Mouse (Mus musculus) forebrain, embryonic 16.5 days (tissue): ENCODE data around the gene Gm37240. TPM values are rescaled to one million over a fixed set of nuclear protein-coding genes. Genes with fewer than 3 reads are reported as not detected.

Source experiments
- ATAC-seq: fragments of 200-750 bp; cut with Nextera tagmentation; 2 replicates; pipeline ENCODE4 v1.8.0; 2017; ENCODE audit warnings: mild to moderate bottlenecking, moderate library complexity
- H3K27ac ChIP-seq: fragments of 300-500 bp; sonication (generic); 2 replicates; pipeline ENCODE4 v1.5.1; 2014; ENCODE audit warnings: low read length, control low read depth
- H3K27me3 ChIP-seq: fragments of 300-500 bp; sonication (generic); replicated peaks from 2 replicates; pipeline ENCODE4 v1.6.1; 2014; ENCODE audit warnings: low read length; ENCODE audit not compliant: control insufficient read depth, insufficient read depth
- H3K36me3 ChIP-seq: fragments of 300-500 bp; sonication (generic); 2 replicates; pipeline ENCODE4 v1.6.1; 2014; ENCODE audit not compliant: control insufficient read depth, insufficient read depth
- H3K4me1 ChIP-seq: fragments of 300-500 bp; sonication (generic); replicated peaks from 2 replicates; pipeline ENCODE4 v1.6.1; 2014; ENCODE audit warnings: low read length; ENCODE audit not compliant: control insufficient read depth, insufficient read depth
- H3K4me2 ChIP-seq: fragments of 300-500 bp; sonication (generic); 2 replicates; pipeline ENCODE4 v1.6.1; 2014; ENCODE audit warnings: mild to moderate bottlenecking, low read length, control low read depth
- H3K4me3 ChIP-seq: fragments of 300-500 bp; sonication (generic); replicated peaks from 2 replicates; pipeline ENCODE4 v1.5.1; 2014; ENCODE audit warnings: mild to moderate bottlenecking, low read length, control low read depth
- H3K9ac ChIP-seq: fragments of 300-500 bp; sonication (generic); replicated peaks from 2 replicates; pipeline ENCODE4 v1.6.1; 2014; ENCODE audit warnings: low read depth, low read length, control low read depth
- H3K9me3 ChIP-seq: fragments of 300-500 bp; sonication (generic); 2 replicates; pipeline ENCODE4 v1.6.1; 2016; ENCODE audit warnings: low read length; ENCODE audit not compliant: control insufficient read depth
- WGBS: fragments of 180-500 bp; shearing (Covaris S2); extraction: QIAGEN DNeasy Blood & Tissue Kit; methylation state at CpG from one replicate; pipeline ENCODE4 v1.1.7; 2014; 5-methylcytosine and 5-hydroxymethylcytosine counted together
- polyA plus RNA-seq: library from polyadenylated mRNA; unstranded; fragments of >200 nt; fragmentation: Nextera tagmentation; extraction: Ambion mirVana; gene quantifications from 2 replicates; pipeline ENCODE4 v1.2.1, GENCODE M21; 2015

The Gm37240 gene
- polyA plus RNA-seq, 1 experiment from 2014 or later: 1.6 TPM

- no peak overlapping the region for H3K4me2 ChIP-seq
- H3K27me3 ChIP-seq: no peaks in the 10 kb centered on the region
- H3K9me3 ChIP-seq: no peaks in the 10 kb centered on the region
- no peak overlapping the region for H3K9ac ChIP-seq
- H3K4me1 ChIP-seq: 0 out of 2 replicates have a peak, but pooled peaks cover 7% of the 10 kb centered on the region
- no peaks in the 10 kb centered on the region for H3K36me3 ChIP-seq
- WGBS: 81% methylated on average over 4 of the region's 4 CpGs
- H3K4me3 ChIP-seq: no peak overlapping the region
- ATAC-seq: no peak
- H3K27ac ChIP-seq: no peak overlapping the region
These were observed 937.9 kb downstream of the Gm37240 start for GRCm38 (mm10) chr3:84949387-84949786.

GRCm38 (mm10) chr3:84946381-84946780 lies 940.9 kb downstream of the Gm37240 start:
- Histone ChIP-seq H3K4me1 (no peaks in the 10 kb centered on the region), H3K9ac (no peak overlapping the region), H3K4me3 (no peak overlapping the region), H3K27ac (no peak overlapping the region), H3K36me3 (no peaks in the 10 kb centered on the region), H3K4me2 (no peak overlapping the region), H3K9me3 (no peaks in the 10 kb centered on the region), H3K27me3 (no peaks in the 10 kb centered on the region)
- ATAC-seq: no peak
- WGBS: 84% methylated on average over 1 of the region's 1 CpGs

DNA sequence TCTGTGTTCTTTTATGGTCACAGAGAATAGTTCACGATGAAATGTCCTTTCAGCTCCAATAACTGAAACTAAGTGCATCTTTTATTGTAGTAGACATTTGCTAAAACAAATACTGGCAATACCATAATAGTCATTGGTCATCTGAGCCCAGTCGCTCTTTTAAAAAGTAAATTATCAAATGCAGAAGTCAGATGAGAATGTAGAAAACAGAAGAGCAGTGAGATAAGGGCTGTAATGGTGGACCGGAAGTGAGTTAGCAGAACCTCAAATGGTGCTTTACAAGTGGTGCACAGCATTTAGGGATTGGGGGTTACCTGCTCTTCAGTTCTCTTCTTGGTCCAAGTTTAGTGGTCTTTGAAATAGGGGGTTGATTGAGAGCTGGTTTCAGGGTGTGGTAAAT lies 942.4 kb downstream of the Gm37240 start:
- 91% methylated on average over 3 of the region's 3 CpGs for WGBS
- no peak overlapping the region for H3K4me2 ChIP-seq
- H3K9me3 ChIP-seq: no peaks in the 10 kb centered on the region
- H3K36me3 ChIP-seq: no peaks in the 10 kb centered on the region
- H3K4me3 ChIP-seq: no peak overlapping the region
- H3K27ac ChIP-seq: no peak overlapping the region
- no peak for ATAC-seq
- no peak overlapping the region for H3K9ac ChIP-seq
- no peaks in the 10 kb centered on the region for H3K27me3 ChIP-seq
- no peaks in the 10 kb centered on the region for H3K4me1 ChIP-seq

- no peak overlapping the region for H3K9ac ChIP-seq
- WGBS: 15% methylated on average over 12 of the region's 12 CpGs
These were observed 949.7 kb downstream of the Gm37240 start for GRCm38 (mm10) chr3:84937360-84938355.

DNA sequence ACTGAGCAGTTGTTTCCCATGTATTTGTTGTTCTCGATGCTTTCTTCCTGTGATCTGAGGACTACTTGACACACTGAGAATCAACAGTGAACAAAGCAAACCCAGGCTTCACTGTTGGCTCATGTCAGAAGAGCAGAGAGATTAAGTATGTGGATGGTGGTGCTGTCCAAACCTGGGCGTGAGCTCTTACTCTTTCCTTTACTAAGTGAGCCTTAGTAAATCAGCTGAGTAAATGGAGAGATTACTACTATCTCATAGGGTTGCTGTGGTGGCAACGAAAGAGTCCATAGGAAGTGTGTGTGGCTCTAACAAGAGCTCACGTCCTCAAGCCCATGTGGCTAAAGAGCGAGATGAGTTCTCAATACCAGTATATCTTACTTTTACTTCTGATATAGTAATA lies 950.4 kb downstream of the Gm37240 start:
- H3K4me3 ChIP-seq: no peak overlapping the region
- H3K4me1 ChIP-seq: peaks cover 5% of the 10 kb centered on the region
- no peak overlapping the region for H3K27ac ChIP-seq
- H3K9ac ChIP-seq: no peak overlapping the region
- no peak for ATAC-seq
- H3K27me3 ChIP-seq: no peaks in the 10 kb centered on the region
- no peak overlapping the region for H3K4me2 ChIP-seq
- no peaks in the 10 kb centered on the region for H3K9me3 ChIP-seq
- H3K36me3 ChIP-seq: no peaks in the 10 kb centered on the region
- 50% methylated on average over 5 of the region's 5 CpGs for WGBS

More at GRCm38 (mm10) chr3:84937360-84938355, 949.7 kb downstream of the Gm37240 start:
- ATAC-seq: peak; percentile 97
- no peaks in the 10 kb centered on the region for H3K27me3 ChIP-seq
- H3K4me1 ChIP-seq: peaks cover 5% of the 10 kb centered on the region
- peak overlapping the region; percentile 82 for H3K27ac ChIP-seq
- peak overlapping the region; percentile 28; the same call in 1 of the 2 replicates for H3K4me2 ChIP-seq
- H3K9me3 ChIP-seq: no peaks in the 10 kb centered on the region
- H3K36me3 ChIP-seq: no peaks in the 10 kb centered on the region
- no peak overlapping the region for H3K4me3 ChIP-seq

- Histone ChIP-seq H3K9ac (no peak overlapping the region), H3K9me3 (no peaks in the 10 kb centered on the region), H3K27ac (no peak overlapping the region), H3K36me3 (no peaks in the 10 kb centered on the region), H3K4me2 (no peak overlapping the region), H3K4me1 (peaks cover 5% of the 10 kb centered on the region), H3K27me3 (no peaks in the 10 kb centered on the region), H3K4me3 (no peak overlapping the region)
- WGBS: 29% methylated on average over 2 of the region's 2 CpGs
- no peak for ATAC-seq
These were observed 951.1 kb downstream of the Gm37240 start for GRCm38 (mm10) chr3:84936252-84936651.

DNA sequence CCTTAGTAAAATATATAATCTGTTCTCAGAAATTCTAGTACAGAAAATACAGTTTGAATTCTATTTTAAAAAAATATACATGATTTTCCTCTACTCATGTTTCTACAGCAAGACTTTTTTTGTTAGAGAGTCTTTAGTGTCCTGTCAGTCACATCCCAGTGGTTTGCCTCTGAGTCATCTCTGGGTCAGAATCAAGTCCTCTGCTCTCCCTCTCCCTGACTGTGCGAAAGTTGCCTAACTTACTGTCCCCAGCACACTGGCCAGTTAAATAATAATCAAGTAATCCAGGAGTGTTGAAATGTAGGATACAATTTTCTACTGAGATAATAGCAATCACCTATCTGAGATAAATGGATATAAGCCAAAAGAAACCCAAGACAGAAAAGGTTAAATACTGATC lies 951.6 kb downstream of the Gm37240 start:
- no peak overlapping the region for H3K4me2 ChIP-seq
- no peaks in the 10 kb centered on the region for H3K9me3 ChIP-seq
- ATAC-seq: no peak
- no peak overlapping the region for H3K27ac ChIP-seq
- H3K36me3 ChIP-seq: no peaks in the 10 kb centered on the region
- H3K9ac ChIP-seq: no peak overlapping the region
- WGBS: 90% methylated on average over 1 of the region's 1 CpGs
- H3K27me3 ChIP-seq: no peaks in the 10 kb centered on the region
- H3K4me1 ChIP-seq: peaks cover 5% of the 10 kb centered on the region
- no peak overlapping the region for H3K4me3 ChIP-seq

DNA sequence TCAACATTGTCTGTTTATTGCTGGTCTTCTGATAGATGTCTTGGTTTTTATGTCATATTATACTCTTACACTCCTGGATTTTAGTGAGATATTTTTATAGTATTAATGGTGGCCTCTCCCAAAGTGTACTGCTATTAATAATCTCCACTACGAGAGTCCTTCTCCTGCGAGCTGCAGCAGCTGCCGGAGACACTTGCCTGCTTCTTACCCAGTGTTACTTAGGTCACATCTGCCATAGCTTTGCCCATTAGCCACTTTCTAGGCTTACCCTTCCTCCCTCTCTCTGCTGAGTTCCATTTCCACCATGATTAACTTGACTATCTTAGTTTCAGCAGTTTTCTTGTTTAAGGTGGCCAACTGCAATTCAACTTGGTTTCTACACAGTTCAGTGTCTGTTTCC lies 956.6 kb downstream of the Gm37240 start:
- 89% methylated on average over 3 of the region's 3 CpGs for WGBS

DNA sequence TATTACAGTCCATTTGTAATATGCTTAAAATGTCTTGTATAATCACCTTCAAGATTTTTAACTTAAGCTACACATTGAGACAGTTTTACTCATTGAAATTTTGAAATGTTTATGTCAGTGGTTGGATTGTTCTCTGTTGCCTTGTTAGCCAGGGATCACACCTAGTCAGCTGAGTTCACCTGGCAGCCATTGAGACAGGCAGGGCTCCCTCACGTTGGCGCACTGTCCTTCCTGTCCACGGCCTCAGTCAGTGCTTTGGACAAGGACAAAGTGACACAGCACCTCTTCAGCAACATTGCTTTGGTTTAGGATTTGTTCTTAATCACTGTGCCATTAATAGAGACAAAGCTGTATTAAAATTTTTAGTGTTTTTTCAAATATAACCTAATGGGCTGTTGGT lies 958.1 kb downstream of the Gm37240 start:
- H3K4me1 ChIP-seq: no peaks in the 10 kb centered on the region
- H3K4me2 ChIP-seq: no peak overlapping the region
- H3K27ac ChIP-seq: no peak overlapping the region
- no peaks in the 10 kb centered on the region for H3K9me3 ChIP-seq
- 84% methylated on average over 3 of the region's 3 CpGs for WGBS
- no peak for ATAC-seq
- no peaks in the 10 kb centered on the region for H3K27me3 ChIP-seq
- H3K36me3 ChIP-seq: no peaks in the 10 kb centered on the region
- no peak overlapping the region for H3K9ac ChIP-seq
- no peak overlapping the region for H3K4me3 ChIP-seq

More for the DNA sequence above, 956.6 kb downstream of the Gm37240 start:
- no peaks in the 10 kb centered on the region for H3K27me3 ChIP-seq
- H3K9ac ChIP-seq: no peak overlapping the region
- no peaks in the 10 kb centered on the region for H3K4me1 ChIP-seq
- no peak overlapping the region for H3K4me3 ChIP-seq
- no peak for ATAC-seq
- H3K9me3 ChIP-seq: no peaks in the 10 kb centered on the region
- H3K36me3 ChIP-seq: no peaks in the 10 kb centered on the region
- no peak overlapping the region for H3K4me2 ChIP-seq
- H3K27ac ChIP-seq: no peak overlapping the region
